Mouse (Mus musculus): ENCODE results near the gene Pin1.
"Not testable (repeated sequence)": the region's sequence is repeated elsewhere in the genome, so short reads cannot be mapped to it uniquely, and the experiment has no call there.

Pin1 gene

GRCm38 (mm10) chr9:20662874-20663273 lies 11.0 kb downstream of the Pin1 start:
- no peak for DNase-seq

GRCm38 (mm10) chr9:20663956-20664355 lies 12.1 kb downstream of the Pin1 start:
- no peak for DNase-seq

GRCm38 (mm10) chr9:20664366-20664765 lies 12.5 kb downstream of the Pin1 start:
- DNase-seq: no peak

GRCm38 (mm10) chr9:20664982-20665637 lies 13.2 kb downstream of the Pin1 start:
- DNase-seq: no peak

GRCm38 (mm10) chr9:20665925-20666324 lies 14.0 kb downstream of the Pin1 start:
- DNase-seq: no peak

GRCm38 (mm10) chr9:20666510-20667034 lies 14.7 kb downstream of the Pin1 start:
- no peak for DNase-seq

- no peak for DNase-seq
Measured at GRCm38 (mm10) chr9:20668065-20668464, 16.2 kb downstream of the Pin1 start.

GRCm38 (mm10) chr9:20672047-20672446 lies 20.2 kb downstream of the Pin1 start:
- DNase-seq: no peak

- DNase-seq: no peak
Measured at GRCm38 (mm10) chr9:20677892-20678291, 26.0 kb downstream of the Pin1 start.

GRCm38 (mm10) chr9:20680378-20680958 lies 28.6 kb downstream of the Pin1 start:
- no peak for DNase-seq

GRCm38 (mm10) chr9:20681546-20682388 lies 29.9 kb downstream of the Pin1 start:
- DNase-seq: no peak

GRCm38 (mm10) chr9:20682389-20682722 lies 30.5 kb downstream of the Pin1 start:
- no peak for DNase-seq

GRCm38 (mm10) chr9:20685081-20685861 lies 33.4 kb downstream of the Pin1 start:
- DNase-seq: no peak

GRCm38 (mm10) chr9:20689403-20689802 lies 37.5 kb downstream of the Pin1 start:
- no peak for DNase-seq

- no peak for DNase-seq
Measured at GRCm38 (mm10) chr9:20689913-20690312, 38.0 kb downstream of the Pin1 start.

GRCm38 (mm10) chr9:20690449-20690848 lies 38.6 kb downstream of the Pin1 start:
- not testable (repeated sequence) for DNase-seq

GRCm38 (mm10) chr9:20692863-20693262 lies 41.0 kb downstream of the Pin1 start:
- no peak for DNase-seq

GRCm38 (mm10) chr9:20694721-20695235 lies 42.9 kb downstream of the Pin1 start:
- DNase-seq: no peak

- DNase-seq: no peak
Measured at GRCm38 (mm10) chr9:20696107-20696712, 44.3 kb downstream of the Pin1 start.

GRCm38 (mm10) chr9:20697466-20697865 lies 45.6 kb downstream of the Pin1 start:
- DNase-seq: no peak

- no peak for DNase-seq
Measured at GRCm38 (mm10) chr9:20703832-20704380, 52.0 kb downstream of the Pin1 start.

GRCm38 (mm10) chr9:20705420-20705819 lies 53.5 kb downstream of the Pin1 start:
- no peak for DNase-seq

All from cerebellum, adult 9-11 months (tissue).